Mouse (Mus musculus): ENCODE results near the gene Kansl1l. TPM values are rescaled to one million over a fixed set of nuclear protein-coding genes. Genes with fewer than 3 reads are reported as not detected.

Gene Kansl1l
- polyA plus RNA-seq, 1 experiment from 2014 or later, result 11.2 TPM

GRCm38 (mm10) chr1:66813191-66813590, 4.2 kb downstream of the Kansl1l start:
- Histone ChIP-seq H3K4me2 (replicated peaks; ENCODE audit: low read depth, low read length) (no peak overlapping the region), H3K27ac (ENCODE audit: low read length) (no peak overlapping the region), H3K36me3 (ENCODE audit: insufficient read depth, low read length) (no peaks in the 10 kb centered on the region), H3K27me3 (replicated peaks; ENCODE audit: insufficient read depth, low read length) (no peaks in the 10 kb centered on the region), H3K9me3 (ENCODE audit: low read length) (no peaks in the 10 kb centered on the region), H3K4me1 (ENCODE audit: insufficient read depth, low read depth, low read length) (peaks cover 7% of the 10 kb centered on the region; the same call in 1 of the 2 replicates), H3K4me3 (ENCODE audit: low read depth, low read length) (no peak overlapping the region), H3K9ac (replicated peaks; ENCODE audit: low read depth) (no peak overlapping the region)
- WGBS, result 29% methylated on average over 1 of the region's 1 CpGs
- no peak for DNase-seq (ENCODE audit: low spot score)
- ATAC-seq, result no peak
- TF ChIP-seq CTCF (IDR thresholded peaks at IDR 0.05) (peak; percentile 34; the same call in 1 of the 2 replicates), EP300 (IDR thresholded peaks at IDR 0.05) (no peak)

GRCm38 (mm10) chr1:66806821-66807220, 10.5 kb downstream of the Kansl1l start:
- no peak overlapping the region for H3K9ac ChIP-seq (replicated peaks; ENCODE audit: low read depth)
- peak; percentile 20 for DNase-seq (ENCODE audit: low spot score)
- no peaks in the 10 kb centered on the region; the same call in 1 of the 2 replicates for H3K4me1 ChIP-seq (ENCODE audit: insufficient read depth, low read depth, low read length)
- no peak for TF ChIP-seq EP300 (IDR thresholded peaks at IDR 0.05)
- no peak for TF ChIP-seq CTCF (IDR thresholded peaks at IDR 0.05)
- H3K4me2 ChIP-seq (replicated peaks; ENCODE audit: low read depth, low read length), result no peak overlapping the region
- H3K4me3 ChIP-seq (ENCODE audit: low read depth, low read length), result no peak overlapping the region
- no peaks in the 10 kb centered on the region for H3K9me3 ChIP-seq (ENCODE audit: low read length)
- ATAC-seq, result peak; percentile 47; the same call in 1 of the 2 replicates
- WGBS, result 77% methylated on average over 1 of the region's 1 CpGs
- H3K27ac ChIP-seq (ENCODE audit: low read length), result no peak overlapping the region
- H3K36me3 ChIP-seq (ENCODE audit: insufficient read depth, low read length), result no peaks in the 10 kb centered on the region
- no peaks in the 10 kb centered on the region for H3K27me3 ChIP-seq (replicated peaks; ENCODE audit: insufficient read depth, low read length)

GRCm38 (mm10) chr1:66805408-66805807, 12.0 kb downstream of the Kansl1l start:
- Histone ChIP-seq H3K27ac (ENCODE audit: low read length) (no peak overlapping the region), H3K4me2 (replicated peaks; ENCODE audit: low read depth, low read length) (no peak overlapping the region), H3K4me1 (ENCODE audit: insufficient read depth, low read depth, low read length) (no peaks in the 10 kb centered on the region; the same call in 1 of the 2 replicates), H3K9me3 (ENCODE audit: low read length) (no peaks in the 10 kb centered on the region), H3K4me3 (ENCODE audit: low read depth, low read length) (no peak overlapping the region), H3K9ac (replicated peaks; ENCODE audit: low read depth) (no peak overlapping the region), H3K27me3 (replicated peaks; ENCODE audit: insufficient read depth, low read length) (no peaks in the 10 kb centered on the region), H3K36me3 (ENCODE audit: insufficient read depth, low read length) (no peaks in the 10 kb centered on the region)
- ATAC-seq (no peak), DNase-seq (ENCODE audit: low spot score) (no peak)
- 0 out of 2 replicates have a peak, but pooled peaks have one; percentile 10 for TF ChIP-seq CTCF (IDR thresholded peaks at IDR 0.05)
- no peak for TF ChIP-seq EP300 (IDR thresholded peaks at IDR 0.05)
- WGBS, result 92% methylated on average over 1 of the region's 1 CpGs

- Histone ChIP-seq H3K9me3 (ENCODE audit: low read length) (no peaks in the 10 kb centered on the region), H3K4me3 (ENCODE audit: low read depth, low read length) (no peak overlapping the region), H3K27ac (ENCODE audit: low read length) (no peak overlapping the region), H3K4me2 (replicated peaks; ENCODE audit: low read depth, low read length) (no peak overlapping the region), H3K36me3 (ENCODE audit: insufficient read depth, low read length) (no peaks in the 10 kb centered on the region), H3K4me1 (ENCODE audit: insufficient read depth, low read depth, low read length) (no peaks in the 10 kb centered on the region; the same call in 1 of the 2 replicates), H3K27me3 (replicated peaks; ENCODE audit: insufficient read depth, low read length) (no peaks in the 10 kb centered on the region), H3K9ac (replicated peaks; ENCODE audit: low read depth) (no peak overlapping the region)
- no peak for DNase-seq (ENCODE audit: low spot score)
- TF ChIP-seq EP300 (IDR thresholded peaks at IDR 0.05) (no peak), CTCF (IDR thresholded peaks at IDR 0.05) (no peak)
- WGBS, result 62% methylated on average over 5 of the region's 5 CpGs
- ATAC-seq, result no peak
These were observed 12.7 kb downstream of the Kansl1l start for GRCm38 (mm10) chr1:66804710-66805109.

GRCm38 (mm10) chr1:66797962-66798361, 19.4 kb downstream of the Kansl1l start:
- Histone ChIP-seq H3K9me3 (ENCODE audit: low read length) (no peaks in the 10 kb centered on the region), H3K36me3 (ENCODE audit: insufficient read depth, low read length) (no peaks in the 10 kb centered on the region), H3K9ac (replicated peaks; ENCODE audit: low read depth) (no peak overlapping the region), H3K4me1 (ENCODE audit: insufficient read depth, low read depth, low read length) (no peaks in the 10 kb centered on the region), H3K27ac (ENCODE audit: low read length) (no peak overlapping the region), H3K4me3 (ENCODE audit: low read depth, low read length) (no peak overlapping the region), H3K4me2 (replicated peaks; ENCODE audit: low read depth, low read length) (no peak overlapping the region), H3K27me3 (replicated peaks; ENCODE audit: insufficient read depth, low read length) (no peaks in the 10 kb centered on the region)
- ATAC-seq, result no peak
- no peak for TF ChIP-seq EP300 (IDR thresholded peaks at IDR 0.05)
- no peak for TF ChIP-seq CTCF (IDR thresholded peaks at IDR 0.05)
- no peak for DNase-seq (ENCODE audit: low spot score)
- WGBS, result 75% methylated on average over 2 of the region's 2 CpGs

- WGBS, result 87% methylated on average over 2 of the region's 2 CpGs
- no peak overlapping the region for H3K4me2 ChIP-seq (replicated peaks; ENCODE audit: low read depth, low read length)
- no peaks in the 10 kb centered on the region for H3K4me1 ChIP-seq (ENCODE audit: insufficient read depth, low read depth, low read length)
- no peak overlapping the region for H3K27ac ChIP-seq (ENCODE audit: low read length)
- ATAC-seq, result no peak
- no peaks in the 10 kb centered on the region for H3K9me3 ChIP-seq (ENCODE audit: low read length)
- H3K36me3 ChIP-seq (ENCODE audit: insufficient read depth, low read length), result no peaks in the 10 kb centered on the region
- H3K9ac ChIP-seq (replicated peaks; ENCODE audit: low read depth), result no peak overlapping the region
- no peak for DNase-seq (ENCODE audit: low spot score)
- no peak overlapping the region for H3K4me3 ChIP-seq (ENCODE audit: low read depth, low read length)
- no peak for TF ChIP-seq CTCF (IDR thresholded peaks at IDR 0.05)
- TF ChIP-seq EP300 (IDR thresholded peaks at IDR 0.05), result no peak
- H3K27me3 ChIP-seq (replicated peaks; ENCODE audit: insufficient read depth, low read length), result no peaks in the 10 kb centered on the region
These were observed 24.4 kb downstream of the Kansl1l start for GRCm38 (mm10) chr1:66792838-66793466.

Measured in lung, postnatal 0 days (tissue).